Mouse (Mus musculus) brain, adult 10 weeks (tissue): ENCODE results near the gene Zfp189. TPM values are rescaled to one million over a fixed set of nuclear protein-coding genes. Genes with fewer than 3 reads are reported as not detected.

Experiments used
- polyA plus RNA-seq: library from polyadenylated mRNA; stranded (reverse); fragments of 350-450 nt; fragmentation: Illumina TruSeq; extraction: RNeasy Lipid Tissue Mini Kit (QIAGEN cat#74804); gene quantifications from one replicate; pipeline ENCODE4 v1.2.3, GENCODE M21; 2015; ENCODE audit warnings: low read depth, low replicate concordance

Gene Zfp189
- 11.6 TPM for polyA plus RNA-seq

DNA sequence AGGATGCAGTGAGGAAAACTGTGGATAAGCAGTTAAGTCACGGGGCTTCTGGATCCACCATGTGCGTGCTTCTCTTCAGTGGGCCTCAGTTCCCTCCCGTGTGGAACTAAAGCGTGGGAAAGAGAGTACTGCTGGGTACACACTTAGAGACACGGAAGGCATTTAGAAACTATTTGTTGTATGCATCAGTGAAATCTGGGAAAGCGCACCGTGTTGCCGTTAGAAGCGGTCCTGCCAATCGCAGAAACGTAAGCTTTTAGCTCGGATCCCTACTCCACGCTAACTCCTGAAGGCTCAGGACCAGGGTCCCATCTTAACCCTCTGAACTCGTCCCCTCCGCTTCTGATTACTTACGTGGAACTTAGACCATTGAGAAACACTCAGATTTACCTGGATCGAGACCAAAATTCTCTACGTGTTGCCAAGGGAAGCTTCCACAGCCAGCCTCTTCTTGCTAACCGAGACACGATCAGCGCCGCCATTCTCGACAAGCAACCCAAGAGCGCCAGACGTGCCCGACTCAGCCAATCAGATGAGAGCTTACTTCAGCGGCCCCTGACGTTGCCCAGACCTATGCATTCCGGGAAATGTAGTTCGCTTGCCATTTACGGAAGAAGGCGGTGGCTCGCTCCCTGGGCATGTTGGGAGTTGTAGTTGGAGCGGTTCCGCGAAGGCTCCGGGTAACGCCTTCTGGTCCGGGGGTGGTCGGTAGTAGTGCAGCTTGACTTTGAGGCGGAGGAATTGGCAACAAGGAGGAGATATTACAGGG lies at the start of gene Zfp189, which contains the start of gene Mrpl50:
Gene Zfp189, plus strand, starts transcription at position 605 of the 769 bp plus-strand sequence.
Gene Mrpl50, minus strand, starts transcription at position 522 of the 769 bp plus-strand sequence.

GRCm38 (mm10) chr4:49473435-49474100 lies 47.4 kb upstream of the Zfp189 start, which contains the start of gene Acnat1:
TSS of gene Acnat1 (minus strand) at chr4:49473912.

DNA sequence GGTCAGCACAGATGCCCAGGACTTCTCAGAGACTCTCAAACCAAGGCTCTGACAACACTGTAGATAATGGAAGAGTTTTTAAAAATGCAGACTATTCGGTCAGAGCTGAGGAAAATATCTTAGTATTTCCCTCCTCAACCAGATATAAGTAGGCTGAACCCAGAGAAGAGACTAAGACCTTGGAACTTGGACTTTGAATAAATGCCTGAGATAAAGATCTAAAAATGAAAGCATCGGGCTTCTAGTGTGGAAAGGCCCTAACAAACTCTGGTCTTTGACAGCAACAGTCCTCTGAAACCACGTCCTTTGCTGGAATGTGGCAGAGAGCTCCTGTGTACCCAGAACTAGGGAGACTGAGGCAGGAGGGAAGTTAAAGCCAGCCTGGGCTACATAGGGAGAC lies 14.6 kb upstream of the Zfp189 start, which contains the start of gene Baat:
Gene Baat, minus strand, starts transcription at position 172 of the 400 bp plus-strand sequence.

DNA sequence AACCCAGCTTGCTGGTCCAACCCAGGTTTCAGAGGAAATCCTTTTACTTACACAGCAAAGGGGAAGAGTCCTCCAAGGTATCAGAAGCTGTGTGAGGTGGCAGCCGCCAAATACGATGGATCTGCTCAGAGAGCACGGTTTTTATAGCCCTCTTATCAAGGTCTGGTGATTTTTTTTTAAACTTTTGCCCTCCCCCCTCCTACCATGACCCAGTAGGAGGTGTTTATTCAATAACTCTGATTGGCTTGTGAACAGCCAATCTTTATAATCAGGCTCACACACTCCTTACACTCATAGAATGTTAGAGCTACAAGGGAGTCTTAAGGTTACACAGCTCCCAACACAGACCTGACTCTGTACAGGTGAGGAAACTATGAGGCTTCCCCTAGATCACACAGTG lies 28.4 kb downstream of the Zfp189 start, which contains the start of gene Aldob:
Gene Aldob, minus strand, starts transcription at position 164 of the 400 bp plus-strand sequence.

Other genes starting within 250 kb of the Zfp189 start
- not detected for gene Acnat2, start 113.0 kb upstream of the Zfp189 start, polyA plus RNA-seq
- not detected for gene Acnat1, start 47.3 kb upstream of the Zfp189 start, polyA plus RNA-seq
- gene Baat, start 14.6 kb upstream of the Zfp189 start, polyA plus RNA-seq, result 0.22 TPM
- gene Mrpl50, start 83 bp upstream of the Zfp189 start, polyA plus RNA-seq, result 58.1 TPM
- 2.1 TPM for gene Aldob, start 28.4 kb downstream of the Zfp189 start, polyA plus RNA-seq
- gene Tmem246, start 76.7 kb downstream of the Zfp189 start, polyA plus RNA-seq, result 59.6 TPM
- 47.5 TPM for gene Rnf20, start 110.8 kb downstream of the Zfp189 start, polyA plus RNA-seq
- not detected for gene Ppp3r2, start 160.8 kb downstream of the Zfp189 start, polyA plus RNA-seq